In genomic region chr3:131364632-131365446, GRCm38 (mm10) we compare ENCODE assay signal across 8 mouse cellular contexts.
DNase-seq lines count a peak whose midpoint lies in the region; ATAC-seq and TF ChIP-seq lines count a peak whose summit lies in the region.

No protein-coding gene starts in this region.

- WGBS in liver, adult 2 months, result 15% methylated on average over 23 of the region's 23 CpGs
- WGBS in stomach, embryonic 14.5 days, result 44% methylated on average over 23 of the region's 23 CpGs

- H3K79me3 ChIP-seq in C2C12 (ENCODE audit: low read depth), result peaks cover 7% of the 10 kb centered on the region

- H3K79me2 ChIP-seq in C2C12 (ENCODE audit: control insufficient read depth, insufficient read depth), result peaks cover 38% of the 10 kb centered on the region
- peaks cover 35% of the 10 kb centered on the region for H3K79me2 ChIP-seq in liver, adult 2 months (ENCODE audit: control insufficient read depth, insufficient read depth, low read length)

- DNase-seq in adrenal gland, postnatal 36 days, result peak; percentile 57 to 67
- peak; percentile 32 for DNase-seq in heart, postnatal 4 days
- peak; percentile 89 for DNase-seq in liver, adult 2 months (ENCODE audit: extremely low read depth, low read depth, low spot score)
- no peak for DNase-seq in cerebellum, adult 8-10 months
- no peak for DNase-seq in cerebellum, adult 11-12 months
- no peak for DNase-seq in right cerebral cortex, postnatal 36 days (ENCODE audit: low spot score in 2 of 2)

- H3K27ac ChIP-seq in liver, adult 2 months (replicated peaks; ENCODE audit: insufficient read depth, low read depth, low read length), result peak overlapping the region; percentile 93
- peak overlapping the region; percentile 34; the same call in 1 of the 2 replicates for H3K27ac ChIP-seq in stomach, embryonic 14.5 days (ENCODE audit: low read length)

- peak overlapping the region; percentile 77 for H3K9ac ChIP-seq in liver, adult 2 months (ENCODE audit: low read depth, low read length)
- H3K9ac ChIP-seq in stomach, embryonic 14.5 days (replicated peaks; ENCODE audit: low read depth, low read length), result no peak overlapping the region

- no peaks in the 10 kb centered on the region for H3K9me3 ChIP-seq in stomach, embryonic 14.5 days (ENCODE audit: control insufficient read depth, low read depth, low read length)

- H3K27me3 ChIP-seq in C2C12 (ENCODE audit: control insufficient read depth, insufficient read depth, insufficient read length), result no peaks in the 10 kb centered on the region
- H3K27me3 ChIP-seq in liver, adult 2 months (ENCODE audit: control insufficient read depth, insufficient read depth, low read length), result no peaks in the 10 kb centered on the region
- no peaks in the 10 kb centered on the region for H3K27me3 ChIP-seq in stomach, embryonic 14.5 days (ENCODE audit: control insufficient read depth, insufficient read depth, low read length)

- peak overlapping the region; percentile 5 for H3ac ChIP-seq in C2C12 (ENCODE audit: control insufficient read depth, insufficient read length, low read depth)

- H3K36me3 ChIP-seq in C2C12 (ENCODE audit: control insufficient read depth, insufficient read depth), result no peaks in the 10 kb centered on the region
- H3K36me3 ChIP-seq in liver, adult 2 months (ENCODE audit: control insufficient read depth, insufficient read depth, low read length), result no peaks in the 10 kb centered on the region
- H3K36me3 ChIP-seq in stomach, embryonic 14.5 days (ENCODE audit: control insufficient read depth, insufficient read depth, low read length), result no peaks in the 10 kb centered on the region

- peak overlapping the region; percentile 36 for H3K4me3 ChIP-seq in C2C12 (ENCODE audit: insufficient read depth, poor library complexity, severe bottlenecking)
- H3K4me3 ChIP-seq in liver, adult 2 months (ENCODE audit: insufficient read depth, low read depth, low read length), result peak overlapping the region; percentile 58
- H3K4me3 ChIP-seq in stomach, embryonic 14.5 days (ENCODE audit: low read depth, low read length), result no peak overlapping the region

- peak overlapping the region; percentile 25 for H3K4me2 ChIP-seq in stomach, embryonic 14.5 days (replicated peaks; ENCODE audit: low read depth, low read length)

- peaks cover 10% of the 10 kb centered on the region for H3K4me1 ChIP-seq in liver, adult 2 months (ENCODE audit: control insufficient read depth, insufficient read depth, low read length)
- H3K4me1 ChIP-seq in stomach, embryonic 14.5 days (ENCODE audit: control insufficient read depth, insufficient read depth, low read length), result 0 out of 2 replicates have a peak, but pooled peaks cover 3% of the 10 kb centered on the region

- peak; percentile 90 for ATAC-seq in stomach, embryonic 14.5 days (ENCODE audit: insufficient number of reproducible peaks, insufficient read depth, low FRiP score, low read depth)

- TF ChIP-seq POLR2A in liver, adult 2 months (IDR thresholded peaks at IDR 0.05; ENCODE audit: extremely low read depth, insufficient read depth, low read length), result no peak

- no peak for TF ChIP-seq CTCF in C2C12 (IDR thresholded peaks at IDR 0.05; ENCODE audit: control insufficient read depth, insufficient read depth, insufficient read length)
- no peak for TF ChIP-seq CTCF in liver, adult 2 months (IDR thresholded peaks at IDR 0.05; ENCODE audit: low read depth, low read length)

TF ChIP-seq in C2C12, 6 proteins besides CTCF, POLR2A, EP300 and RAD21:
- TF ChIP-seq FOSL1 (IDR thresholded peaks at IDR 0.05; ENCODE audit: insufficient read depth, low read length, poor library complexity, severe bottlenecking) (peak; percentile 38), MYOD1 (IDR thresholded peaks at IDR 0.05; ENCODE audit: control insufficient read depth, insufficient read length, low read depth) (no peak), MAX (IDR thresholded peaks at IDR 0.05) (peak; percentile 29), USF1 (IDR thresholded peaks at IDR 0.05; ENCODE audit: low read depth) (no peak), CEBPB (IDR thresholded peaks at IDR 0.05; ENCODE audit: low read depth) (no peak), MYOG (IDR thresholded peaks at IDR 0.05; ENCODE audit: control insufficient read depth, extremely low read depth, insufficient read length) (no peak)

Comparison
In these comparisons a context has a peak if more than half of its experiments do, and no peak if none do; other contexts are left out.
1. DNase-seq: peak in adrenal gland, postnatal 36 days (2 of 2), heart, postnatal 4 days (single experiment) and liver, adult 2 months (single experiment); none in cerebellum, adult 8-10 months (single experiment), cerebellum, adult 11-12 months (single experiment) and right cerebral cortex, postnatal 36 days (0 of 2).